Mouse (Mus musculus): ENCODE measurements around the gene Vps13c. TPM values are rescaled to one million over a fixed set of nuclear protein-coding genes. Genes with fewer than 3 reads are reported as not detected.

Gene Vps13c
- polyA plus RNA-seq (2015; fragmentation: Nextera tagmentation; extraction: Ambion mirVana), result 8.0 and 9.3 TPM in 2 replicates

GRCm38 (mm10) chr9:67839981-67840859 is at the start of gene Vps13c:
Vps13c (plus strand) TSS chr9:67840396.
- Histone ChIP-seq H3K36me3 (no peaks in the 10 kb centered on the region), H3K9ac (peak within 1 kb of the TSS; percentile 84), H3K9me3 (no peaks in the 10 kb centered on the region), H3K4me1 (replicated peaks) (peaks cover 19% of the 10 kb centered on the region), H3K27ac (replicated peaks) (peak within 1 kb of the TSS; percentile 88), H3K4me2 (peak within 1 kb of the TSS; percentile 82), H3K4me3 (peak within 1 kb of the TSS; percentile 78), H3K27me3 (no peaks in the 10 kb centered on the region)
- under 1% methylated on average over 31 of the region's 53 CpGs for WGBS
- peak; percentile 98 for ATAC-seq (ENCODE audit: low read depth)

- Histone ChIP-seq H3K9me3 (no peaks in the 10 kb centered on the region), H3K27me3 (no peaks in the 10 kb centered on the region), H3K4me3 (no peak overlapping the region), H3K36me3 (no peaks in the 10 kb centered on the region), H3K9ac (no peak overlapping the region), H3K27ac (replicated peaks) (no peak overlapping the region), H3K4me1 (replicated peaks) (peaks cover 30% of the 10 kb centered on the region), H3K4me2 (no peak overlapping the region)
- ATAC-seq (ENCODE audit: low read depth), result no peak
- 60% methylated on average over 5 of the region's 5 CpGs for WGBS
Measured at GRCm38 (mm10) chr9:67792405-67792804, 47.8 kb upstream of the Vps13c start.

DNA sequence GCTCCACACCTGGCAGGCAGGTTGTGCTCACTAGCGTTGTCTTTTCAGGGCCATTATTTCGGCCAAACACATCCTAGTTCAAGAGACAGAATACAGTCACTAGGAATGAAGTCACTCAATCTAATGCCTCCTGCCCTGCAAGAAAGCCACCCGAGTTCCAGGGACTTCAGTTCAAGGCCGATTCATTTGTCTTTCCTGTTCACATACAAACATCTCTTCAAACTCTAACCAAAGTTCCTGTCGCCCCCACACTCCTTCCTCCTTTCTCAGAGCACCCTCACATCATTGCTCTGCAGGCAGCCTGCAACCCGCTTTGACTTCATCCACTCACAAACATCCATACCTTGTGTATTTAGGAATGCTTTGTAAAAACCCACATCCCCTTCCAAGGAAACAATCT is 46.7 kb upstream of the Vps13c start:
- H3K36me3 ChIP-seq, result no peaks in the 10 kb centered on the region
- no peak for ATAC-seq (ENCODE audit: low read depth)
- no peak overlapping the region for H3K4me3 ChIP-seq
- no peaks in the 10 kb centered on the region for H3K9me3 ChIP-seq
- WGBS, result 86% methylated on average over 6 of the region's 6 CpGs
- no peak overlapping the region for H3K9ac ChIP-seq
- H3K27me3 ChIP-seq, result no peaks in the 10 kb centered on the region
- no peak overlapping the region for H3K4me2 ChIP-seq
- H3K4me1 ChIP-seq (replicated peaks), result peaks cover 30% of the 10 kb centered on the region
- no peak overlapping the region for H3K27ac ChIP-seq (replicated peaks)

- Histone ChIP-seq H3K9me3 (no peaks in the 10 kb centered on the region), H3K27ac (replicated peaks) (peak overlapping the region; percentile 86), H3K36me3 (no peaks in the 10 kb centered on the region), H3K4me3 (no peak overlapping the region), H3K4me1 (replicated peaks) (peaks cover 37% of the 10 kb centered on the region), H3K4me2 (no peak overlapping the region), H3K9ac (no peak overlapping the region), H3K27me3 (no peaks in the 10 kb centered on the region)
- no peak for ATAC-seq (ENCODE audit: low read depth)
- WGBS, result 38% methylated on average over 1 of the region's 1 CpGs
Measured at GRCm38 (mm10) chr9:67794216-67794615, 46.0 kb upstream of the Vps13c start.

DNA sequence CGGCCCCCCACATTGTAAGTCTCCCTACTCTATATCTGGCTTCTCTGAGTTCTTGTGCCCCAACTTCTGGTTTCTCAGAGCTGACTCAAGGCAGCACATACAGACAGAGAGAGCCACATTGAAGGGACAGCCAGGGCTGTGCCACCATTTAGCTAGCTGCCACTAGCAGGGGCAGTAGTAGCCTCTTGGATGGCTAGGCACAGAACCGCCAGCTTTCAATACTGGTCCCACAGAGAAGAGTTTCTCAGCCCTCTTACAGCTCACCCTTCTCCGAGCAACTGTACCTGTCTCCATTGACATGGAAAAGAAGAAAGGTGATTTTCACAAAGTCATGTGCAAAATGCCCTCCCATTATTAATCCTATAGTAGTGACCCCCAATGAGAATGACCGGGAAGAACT is 45.5 kb upstream of the Vps13c start:
- no peaks in the 10 kb centered on the region for H3K36me3 ChIP-seq
- no peak overlapping the region for H3K9ac ChIP-seq
- H3K4me2 ChIP-seq, result peak overlapping the region; percentile 49; the same call in 1 of the 2 replicates
- no peak overlapping the region for H3K4me3 ChIP-seq
- no peak for ATAC-seq (ENCODE audit: low read depth)
- H3K27me3 ChIP-seq, result no peaks in the 10 kb centered on the region
- H3K4me1 ChIP-seq (replicated peaks), result peaks cover 41% of the 10 kb centered on the region
- peak overlapping the region; percentile 86 for H3K27ac ChIP-seq (replicated peaks)
- 81% methylated on average over 4 of the region's 4 CpGs for WGBS
- no peaks in the 10 kb centered on the region for H3K9me3 ChIP-seq

- H3K9ac ChIP-seq, result peak overlapping the region; percentile 57; the same call in 1 of the 2 replicates
- no peaks in the 10 kb centered on the region for H3K9me3 ChIP-seq
- peak overlapping the region; percentile 86 for H3K27ac ChIP-seq (replicated peaks)
- peaks cover 43% of the 10 kb centered on the region for H3K4me1 ChIP-seq (replicated peaks)
- ATAC-seq (ENCODE audit: low read depth), result peak; percentile 86
- no peaks in the 10 kb centered on the region for H3K36me3 ChIP-seq
- peak overlapping the region; percentile 14 for H3K4me3 ChIP-seq
- no peaks in the 10 kb centered on the region for H3K27me3 ChIP-seq
- WGBS, result 13% methylated on average over 14 of the region's 14 CpGs
- H3K4me2 ChIP-seq, result peak overlapping the region; percentile 49
Measured at GRCm38 (mm10) chr9:67795205-67795675, 45.0 kb upstream of the Vps13c start.

DNA sequence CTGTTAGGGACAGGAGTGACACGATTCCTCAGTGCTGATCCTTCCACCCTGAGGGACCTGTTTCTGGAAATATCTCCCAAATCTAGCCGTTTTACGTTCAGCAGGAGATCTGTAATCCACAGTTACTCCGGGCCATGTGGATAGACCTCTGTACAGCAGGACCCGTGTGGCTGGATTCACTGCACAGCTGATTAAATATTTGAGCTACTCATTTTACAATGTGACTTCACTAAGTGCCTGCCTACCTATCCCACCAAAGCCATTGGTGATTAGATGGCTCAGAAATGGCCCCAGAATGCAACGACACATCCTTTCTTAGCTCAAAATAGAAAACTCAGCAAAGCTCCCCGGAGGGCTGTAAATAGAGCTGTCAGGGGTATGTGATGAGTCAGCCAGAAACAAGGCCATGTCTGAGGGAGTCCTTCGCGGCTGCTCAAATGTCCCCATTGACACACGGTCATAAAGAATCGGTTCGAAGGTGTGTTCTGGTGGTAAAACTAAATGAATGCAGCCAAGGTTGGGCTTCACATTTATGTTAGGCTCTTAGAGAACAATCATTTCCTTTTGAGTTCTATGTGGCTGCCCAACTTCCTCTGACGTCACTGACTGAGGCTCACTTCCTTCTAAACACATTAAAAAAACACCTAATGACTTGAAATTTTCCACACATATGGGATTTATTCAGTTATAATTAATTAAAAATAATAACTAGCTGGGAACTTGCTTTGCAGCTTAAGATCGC is 40.9 kb upstream of the Vps13c start:
- 40% methylated on average over 14 of the region's 14 CpGs for WGBS
- peak overlapping the region; percentile 39; the same call in 1 of the 2 replicates for H3K27ac ChIP-seq (replicated peaks)
- no peak overlapping the region for H3K4me3 ChIP-seq
- ATAC-seq (ENCODE audit: low read depth), result no peak
- no peak overlapping the region for H3K4me2 ChIP-seq
- no peak overlapping the region for H3K9ac ChIP-seq
- H3K36me3 ChIP-seq, result no peaks in the 10 kb centered on the region
- H3K9me3 ChIP-seq, result no peaks in the 10 kb centered on the region
- H3K4me1 ChIP-seq (replicated peaks), result peaks cover 36% of the 10 kb centered on the region
- H3K27me3 ChIP-seq, result no peaks in the 10 kb centered on the region

- Histone ChIP-seq H3K4me1 (replicated peaks) (peaks cover 12% of the 10 kb centered on the region), H3K27ac (replicated peaks) (no peak overlapping the region), H3K4me2 (no peak overlapping the region), H3K9ac (no peak overlapping the region), H3K27me3 (no peaks in the 10 kb centered on the region), H3K4me3 (no peak overlapping the region), H3K36me3 (no peaks in the 10 kb centered on the region), H3K9me3 (no peaks in the 10 kb centered on the region)
- ATAC-seq (ENCODE audit: low read depth), result no peak
- 35% methylated on average over 6 of the region's 6 CpGs for WGBS
Measured at GRCm38 (mm10) chr9:67802241-67802640, 38.0 kb upstream of the Vps13c start.

GRCm38 (mm10) chr9:67807000-67807399 is 33.2 kb upstream of the Vps13c start:
- H3K4me3 ChIP-seq, result no peak overlapping the region
- no peak overlapping the region for H3K4me2 ChIP-seq
- no peak overlapping the region for H3K27ac ChIP-seq (replicated peaks)
- H3K36me3 ChIP-seq, result no peaks in the 10 kb centered on the region
- H3K9ac ChIP-seq, result no peak overlapping the region
- no peaks in the 10 kb centered on the region for H3K4me1 ChIP-seq (replicated peaks)
- 76% methylated on average over 5 of the region's 5 CpGs for WGBS
- no peaks in the 10 kb centered on the region for H3K9me3 ChIP-seq
- H3K27me3 ChIP-seq, result no peaks in the 10 kb centered on the region
- no peak for ATAC-seq (ENCODE audit: low read depth)

DNA sequence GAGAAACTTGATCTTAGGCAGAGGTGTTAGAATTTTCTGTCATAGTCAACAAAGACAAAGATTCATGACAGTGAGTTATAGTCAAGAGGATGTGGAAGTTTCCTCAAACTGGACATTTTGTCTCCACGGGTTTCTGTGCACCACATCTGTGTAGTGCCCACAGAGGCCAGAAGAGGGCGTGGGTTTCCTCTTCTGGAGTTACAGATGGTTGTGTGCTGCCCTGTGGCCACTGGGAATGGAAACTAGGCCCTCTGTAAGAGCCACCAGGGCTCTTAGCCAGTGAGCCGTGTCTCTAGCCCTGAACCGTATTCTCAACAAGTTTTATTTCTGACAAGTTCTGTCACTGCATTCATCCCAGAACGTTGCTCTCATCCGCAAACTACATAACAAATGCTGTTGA is 29.7 kb upstream of the Vps13c start:
- Histone ChIP-seq H3K9me3 (no peaks in the 10 kb centered on the region), H3K27ac (replicated peaks) (no peak overlapping the region), H3K4me3 (no peak overlapping the region), H3K27me3 (no peaks in the 10 kb centered on the region), H3K9ac (no peak overlapping the region), H3K36me3 (no peaks in the 10 kb centered on the region), H3K4me1 (replicated peaks) (no peaks in the 10 kb centered on the region), H3K4me2 (no peak overlapping the region)
- 62% methylated on average over 6 of the region's 6 CpGs for WGBS
- ATAC-seq (ENCODE audit: low read depth), result no peak

GRCm38 (mm10) chr9:67811116-67811515 is 29.1 kb upstream of the Vps13c start:
- Histone ChIP-seq H3K4me1 (replicated peaks) (no peaks in the 10 kb centered on the region), H3K9me3 (no peaks in the 10 kb centered on the region), H3K36me3 (no peaks in the 10 kb centered on the region), H3K27ac (replicated peaks) (no peak overlapping the region), H3K4me2 (no peak overlapping the region), H3K4me3 (no peak overlapping the region), H3K27me3 (no peaks in the 10 kb centered on the region), H3K9ac (no peak overlapping the region)
- no peak for ATAC-seq (ENCODE audit: low read depth)
- 81% methylated on average over 3 of the region's 3 CpGs for WGBS

- Histone ChIP-seq H3K9me3 (no peaks in the 10 kb centered on the region), H3K27ac (replicated peaks) (no peak overlapping the region), H3K36me3 (no peaks in the 10 kb centered on the region), H3K4me3 (no peak overlapping the region), H3K4me2 (no peak overlapping the region), H3K4me1 (replicated peaks) (no peaks in the 10 kb centered on the region), H3K9ac (no peak overlapping the region), H3K27me3 (no peaks in the 10 kb centered on the region)
- 71% methylated on average over 4 of the region's 4 CpGs for WGBS
- ATAC-seq (ENCODE audit: low read depth), result no peak
Measured at GRCm38 (mm10) chr9:67813171-67813570, 27.0 kb upstream of the Vps13c start.
